ENCODE assay signal across 8 mouse cellular contexts in genomic region chr4:106865415-106866110, GRCm38 (mm10). TPM values are rescaled to one million over a fixed set of nuclear protein-coding genes. Genes with fewer than 3 reads are reported as not detected.
A peak's percentile ranks its signal among the peaks of the same experiment; 100 is the strongest.
DNase-seq lines count a peak whose midpoint lies in the region; ATAC-seq and TF ChIP-seq lines count a peak whose summit lies in the region.

No protein-coding gene starts in this region.

- H3K4me1 ChIP-seq in lung, postnatal 0 days (ENCODE audit: insufficient read depth, low read depth, low read length), result peaks cover 14% of the 10 kb centered on the region; the same call in 1 of the 2 replicates
- peaks cover 3% of the 10 kb centered on the region for H3K4me1 ChIP-seq in lung, adult 2 months (ENCODE audit: control insufficient read depth, insufficient read depth, low read length)
- peaks cover 28% of the 10 kb centered on the region for H3K4me1 ChIP-seq in forebrain, embryonic 11.5 days (replicated peaks; ENCODE audit: control insufficient read depth, insufficient read depth, low read length)
- peaks cover 89% of the 10 kb centered on the region for H3K4me1 ChIP-seq in limb, embryonic 10.5 days
- peaks cover 29% of the 10 kb centered on the region for H3K4me1 ChIP-seq in neural tube, embryonic 15.5 days

- no peak for TF ChIP-seq CTCF in lung, postnatal 0 days (IDR thresholded peaks at IDR 0.05)
- no peak for TF ChIP-seq CTCF in lung, adult 2 months (IDR thresholded peaks at IDR 0.05; ENCODE audit: insufficient read depth, low read length)

- DNase-seq in lung, postnatal 0 days (ENCODE audit: low spot score), result peak; percentile 34
- no peak for DNase-seq in lung, adult 2 months
- peak; percentile 75 for DNase-seq in forebrain, embryonic 11.5 days (ENCODE audit: low spot score)
- DNase-seq in limb, embryonic 10.5 days (ENCODE audit: low spot score), result peak; percentile 93
- DNase-seq in left cerebral cortex, postnatal 4 days, result no peak
- no peak for DNase-seq in frontal cortex, postnatal 25 days (ENCODE audit: low spot score in 2 of 2)
- no peak for DNase-seq in spleen, adult 18-20 months

- no peak for TF ChIP-seq POLR2A in lung, adult 2 months (IDR thresholded peaks at IDR 0.05; ENCODE audit: borderline replicate concordance, extremely low read depth, low read depth, low read length)

- no peak for TF ChIP-seq EP300 in lung, postnatal 0 days (IDR thresholded peaks at IDR 0.05)

- intact Hi-C loops in left cerebral cortex, postnatal 4 days (cut with DNase I), result no loop called here

- no peak overlapping the region; the same call in 1 of the 2 replicates for H3K4me2 ChIP-seq in lung, postnatal 0 days (replicated peaks; ENCODE audit: low read depth, low read length)
- H3K4me2 ChIP-seq in forebrain, embryonic 11.5 days (ENCODE audit: low read depth, low read length, severe bottlenecking), result peak overlapping the region; percentile 26; the same call in 1 of the 2 replicates
- H3K4me2 ChIP-seq in neural tube, embryonic 15.5 days, result peak overlapping the region; percentile 3; the same call in 1 of the 2 replicates

- no peak overlapping the region for H3K4me3 ChIP-seq in lung, postnatal 0 days (ENCODE audit: low read depth, low read length)
- no peak overlapping the region for H3K4me3 ChIP-seq in lung, adult 2 months (replicated peaks; ENCODE audit: extremely low read depth, low read depth, low read length)
- no peak overlapping the region for H3K4me3 ChIP-seq in forebrain, embryonic 11.5 days (ENCODE audit: low read depth, low read length)
- H3K4me3 ChIP-seq in limb, embryonic 10.5 days, result peak overlapping the region; percentile 32
- H3K4me3 ChIP-seq in neural tube, embryonic 15.5 days (replicated peaks), result no peak overlapping the region

- no peak overlapping the region for H3K27ac ChIP-seq in lung, postnatal 0 days (ENCODE audit: low read length)
- peak overlapping the region; percentile 81 for H3K27ac ChIP-seq in forebrain, embryonic 11.5 days (ENCODE audit: low read depth, low read length)
- H3K27ac ChIP-seq in limb, embryonic 10.5 days, result peak overlapping the region; percentile 96
- H3K27ac ChIP-seq in neural tube, embryonic 15.5 days (replicated peaks), result peak overlapping the region; percentile 43

- H3K9ac ChIP-seq in lung, postnatal 0 days (replicated peaks; ENCODE audit: low read depth), result no peak overlapping the region
- peak overlapping the region; percentile 41 for H3K9ac ChIP-seq in forebrain, embryonic 11.5 days (ENCODE audit: low read length)
- H3K9ac ChIP-seq in neural tube, embryonic 15.5 days (replicated peaks), result no peak overlapping the region

- no peak for ATAC-seq in lung, postnatal 0 days
- no peak; the same call in 1 of the 2 replicates for ATAC-seq in forebrain, embryonic 11.5 days (replicated peaks; ENCODE audit: low FRiP score)
- ATAC-seq in neural tube, embryonic 15.5 days (ENCODE audit: low FRiP score), result peak; percentile 42; the same call in 1 of the 2 replicates

- 13% methylated on average over 18 of the region's 19 CpGs for WGBS in lung, postnatal 0 days
- 46% methylated on average over 19 of the region's 19 CpGs for WGBS in lung, adult 2 months
- 11% methylated on average over 19 of the region's 19 CpGs for WGBS in forebrain, embryonic 11.5 days
- 3% methylated on average over 19 of the region's 19 CpGs for WGBS in limb, embryonic 10.5 days
- WGBS in neural tube, embryonic 15.5 days, result 5% methylated on average over 19 of the region's 19 CpGs

- H3K36me3 ChIP-seq in lung, postnatal 0 days (ENCODE audit: insufficient read depth, low read length), result no peaks in the 10 kb centered on the region
- H3K36me3 ChIP-seq in forebrain, embryonic 11.5 days (ENCODE audit: control insufficient read depth, insufficient read depth, low read length), result no peaks in the 10 kb centered on the region
- H3K36me3 ChIP-seq in limb, embryonic 10.5 days, result no peaks in the 10 kb centered on the region
- no peaks in the 10 kb centered on the region for H3K36me3 ChIP-seq in neural tube, embryonic 15.5 days

- no peaks in the 10 kb centered on the region for H3K9me3 ChIP-seq in lung, postnatal 0 days (ENCODE audit: low read length)
- H3K9me3 ChIP-seq in forebrain, embryonic 11.5 days (ENCODE audit: control insufficient read depth, low read length), result no peaks in the 10 kb centered on the region
- no peaks in the 10 kb centered on the region for H3K9me3 ChIP-seq in limb, embryonic 10.5 days (replicated peaks)
- H3K9me3 ChIP-seq in neural tube, embryonic 15.5 days (replicated peaks), result no peaks in the 10 kb centered on the region

- H3K27me3 ChIP-seq in lung, postnatal 0 days (replicated peaks; ENCODE audit: insufficient read depth, low read length), result no peaks in the 10 kb centered on the region
- no peaks in the 10 kb centered on the region for H3K27me3 ChIP-seq in forebrain, embryonic 11.5 days (ENCODE audit: control insufficient read depth, insufficient read depth, low read length)
- H3K27me3 ChIP-seq in limb, embryonic 10.5 days (ENCODE audit: low read depth, poor library complexity, severe bottlenecking), result no peaks in the 10 kb centered on the region
- no peaks in the 10 kb centered on the region for H3K27me3 ChIP-seq in neural tube, embryonic 15.5 days (replicated peaks)

RNA-seq across cellular contexts. Expression of gene Ssbp3, which starts 44.9 kb away (rescaled TPM):
- polyA plus RNA-seq in lung, postnatal 0 days (2015; fragmentation: Nextera tagmentation; extraction: Ambion mirVana), result 40.2 and 49.8 TPM in 2 replicates
- polyA plus RNA-seq in lung, adult 2 months (2012; rRNA removed), result 41.0 and 43.2 TPM in 2 replicates
- polyA plus RNA-seq in forebrain, embryonic 11.5 days (2014; fragmentation: Nextera tagmentation; extraction: Ambion mirVana), result 135 and 138 TPM in 2 replicates
- polyA plus RNA-seq in limb, embryonic 10.5 days (2016; fragmentation: Nextera tagmentation; extraction: Ambion mirVana), result 225 and 250 TPM in 2 replicates
- polyA plus RNA-seq in neural tube, embryonic 15.5 days (2015; fragmentation: Nextera tagmentation; extraction: Ambion mirVana), result 118 and 130 TPM in 2 replicates
- total RNA-seq in left cerebral cortex, postnatal 4 days (2021), result 100 to 1,000 TPM; 146 to 149 TPM

Comparison
In these comparisons a context has a peak if more than half of its experiments do, and no peak if none do; other contexts are left out.
1. DNase-seq: peak in lung, postnatal 0 days (single experiment), forebrain, embryonic 11.5 days (single experiment) and limb, embryonic 10.5 days (single experiment); none in lung, adult 2 months (single experiment), left cerebral cortex, postnatal 4 days (single experiment), frontal cortex, postnatal 25 days (0 of 2) and spleen, adult 18-20 months (0 of 2).